Mouse (Mus musculus) hindbrain, embryonic 13.5 days (tissue): ENCODE results near the gene Gm49336. TPM values are rescaled to one million over a fixed set of nuclear protein-coding genes. Genes with fewer than 3 reads are reported as not detected.

ENCODE experiments used
- ATAC-seq: fragments of 200-750 bp; cut with Nextera tagmentation; 2 replicates; pipeline ENCODE4 v1.8.0; 2017; ENCODE audit warnings: moderate TSS enrichment; ENCODE audit not compliant: low FRiP score
- H3K27ac ChIP-seq: fragments of 300-500 bp; sonication (generic); 2 replicates; pipeline ENCODE4 v1.5.1; 2015; ENCODE audit warnings: inconsistent platforms, mild to moderate bottlenecking, moderate library complexity
- H3K27me3 ChIP-seq: fragments of 300-500 bp; sonication (generic); 2 replicates; pipeline ENCODE4 v1.6.1; 2015; ENCODE audit warnings: mild to moderate bottlenecking, inconsistent platforms
- H3K36me3 ChIP-seq: fragments of 300-500 bp; sonication (generic); 2 replicates; pipeline ENCODE4 v1.6.1; 2015; ENCODE audit warnings: mild to moderate bottlenecking, inconsistent platforms
- H3K4me1 ChIP-seq: fragments of 300-500 bp; sonication (generic); replicated peaks from 2 replicates; pipeline ENCODE4 v1.6.1; 2015; ENCODE audit warnings: inconsistent platforms
- H3K4me2 ChIP-seq: fragments of 300-500 bp; sonication (generic); 2 replicates; pipeline ENCODE4 v1.6.1; 2015; ENCODE audit warnings: inconsistent platforms, mild to moderate bottlenecking, moderate library complexity
- H3K4me3 ChIP-seq: fragments of 300-500 bp; sonication (generic); 2 replicates; pipeline ENCODE4 v1.5.1; 2015; ENCODE audit warnings: mild to moderate bottlenecking, inconsistent platforms
- H3K9ac ChIP-seq: fragments of 300-500 bp; sonication (generic); 2 replicates; pipeline ENCODE4 v1.6.1; 2015; ENCODE audit warnings: mild to moderate bottlenecking, inconsistent platforms
- H3K9me3 ChIP-seq: fragments of 300-500 bp; sonication (generic); 2 replicates; pipeline ENCODE4 v1.6.1; 2016; ENCODE audit warnings: inconsistent platforms
- WGBS: fragments of 180-500 bp; shearing (Covaris S2); methylation state at CpG from one replicate; pipeline ENCODE4 v1.1.7; 2015; 5-methylcytosine and 5-hydroxymethylcytosine counted together
- microRNA counts: library from miRNA; unstranded; fragments of <30 nt; microRNA quantifications from one replicate; lab custom pipeline; 2016
- microRNA-seq: library from miRNA; unstranded; fragments of <30 nt; microRNA quantifications from one replicate; pipeline ENCODE4, GENCODE M21; 2016
- polyA plus RNA-seq: library from polyadenylated mRNA; unstranded; fragments of >200 nt; fragmentation: Nextera tagmentation; extraction: Ambion mirVana; gene quantifications from 2 replicates; pipeline ENCODE4 v1.2.1, GENCODE M21; 2015

Gm49336 gene
- polyA plus RNA-seq, 1 experiment from 2014 or later = 51.7 TPM

DNA sequence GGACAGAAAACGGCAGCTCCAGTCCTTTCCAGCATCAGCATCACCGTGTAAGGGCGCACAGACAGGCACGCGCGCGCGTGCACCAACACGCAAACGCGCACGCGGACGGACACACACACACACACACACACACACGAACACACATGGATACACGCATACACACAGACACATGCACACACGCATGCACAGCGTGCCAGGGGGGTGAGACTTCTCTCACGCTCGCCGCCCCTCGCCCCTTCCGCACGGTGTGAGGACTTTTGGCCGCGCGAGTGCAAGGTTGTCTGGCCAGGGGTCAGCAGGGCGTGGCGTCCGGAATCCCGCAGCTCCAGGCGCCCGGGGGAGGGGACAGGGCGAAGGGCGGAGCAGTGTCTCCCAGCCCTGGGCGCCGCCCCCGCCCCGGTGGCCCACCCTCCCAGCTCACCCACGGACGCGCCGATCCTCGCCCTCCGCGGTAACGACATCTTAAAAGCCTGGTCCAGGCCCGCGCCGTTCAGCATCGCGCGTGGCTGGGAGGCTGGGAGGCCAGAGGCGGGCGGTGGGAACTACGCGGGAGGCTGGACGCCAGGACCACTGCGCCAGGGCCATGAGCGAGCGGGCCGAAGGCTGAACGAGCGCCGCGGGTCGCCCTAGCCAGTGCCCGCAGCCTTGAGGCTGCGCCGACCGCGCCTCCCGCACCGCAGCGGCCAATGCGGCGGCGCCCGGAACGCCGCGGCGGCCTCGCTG, 74.3 kb downstream of the Gm49336 start:
- H3K4me3 ChIP-seq = peak overlapping the region; percentile 77
- H3K27me3 ChIP-seq = peaks cover 36% of the 10 kb centered on the region
- H3K9ac ChIP-seq = peak overlapping the region; percentile 94
- H3K4me1 ChIP-seq = peaks cover 44% of the 10 kb centered on the region
- H3K36me3 ChIP-seq = peaks cover 6% of the 10 kb centered on the region; the same call in 1 of the 2 replicates
- peak overlapping the region; percentile 87 for H3K4me2 ChIP-seq
- ATAC-seq = peak; percentile 89
- peak overlapping the region; percentile 94 for H3K27ac ChIP-seq
- H3K9me3 ChIP-seq = no peaks in the 10 kb centered on the region
- 0% methylated on average over 82 of the region's 84 CpGs for WGBS

DNA sequence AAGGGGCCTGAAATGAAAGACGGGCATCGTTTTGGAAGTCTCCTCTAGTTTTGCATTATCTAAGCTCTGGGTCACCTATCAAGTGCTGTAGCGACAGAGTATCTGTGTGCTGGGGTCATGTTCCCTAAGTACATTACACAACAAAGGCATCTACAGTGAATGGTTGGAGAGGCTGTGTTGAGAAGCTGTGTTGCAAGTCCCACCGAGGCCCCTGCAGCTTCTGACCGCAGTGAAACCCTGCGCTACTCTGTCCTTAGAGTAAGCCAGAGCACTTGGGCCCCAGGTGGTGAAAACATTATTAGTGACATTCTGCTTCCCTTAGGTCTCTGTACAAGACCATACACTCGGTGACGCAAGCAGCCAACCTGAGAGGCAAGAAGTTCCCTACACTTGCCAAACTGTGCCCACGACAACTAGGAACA, 74.8 kb downstream of the Gm49336 start:
- peak overlapping the region; percentile 87 for H3K4me2 ChIP-seq
- H3K36me3 ChIP-seq = peaks cover 6% of the 10 kb centered on the region; the same call in 1 of the 2 replicates
- H3K27ac ChIP-seq = peak overlapping the region; percentile 94
- H3K4me3 ChIP-seq = peak overlapping the region; percentile 77
- H3K9me3 ChIP-seq = no peaks in the 10 kb centered on the region
- peak overlapping the region; percentile 94 for H3K9ac ChIP-seq
- 29% methylated on average over 9 of the region's 9 CpGs for WGBS
- H3K27me3 ChIP-seq = peaks cover 36% of the 10 kb centered on the region
- ATAC-seq = no peak
- H3K4me1 ChIP-seq = peaks cover 44% of the 10 kb centered on the region

DNA sequence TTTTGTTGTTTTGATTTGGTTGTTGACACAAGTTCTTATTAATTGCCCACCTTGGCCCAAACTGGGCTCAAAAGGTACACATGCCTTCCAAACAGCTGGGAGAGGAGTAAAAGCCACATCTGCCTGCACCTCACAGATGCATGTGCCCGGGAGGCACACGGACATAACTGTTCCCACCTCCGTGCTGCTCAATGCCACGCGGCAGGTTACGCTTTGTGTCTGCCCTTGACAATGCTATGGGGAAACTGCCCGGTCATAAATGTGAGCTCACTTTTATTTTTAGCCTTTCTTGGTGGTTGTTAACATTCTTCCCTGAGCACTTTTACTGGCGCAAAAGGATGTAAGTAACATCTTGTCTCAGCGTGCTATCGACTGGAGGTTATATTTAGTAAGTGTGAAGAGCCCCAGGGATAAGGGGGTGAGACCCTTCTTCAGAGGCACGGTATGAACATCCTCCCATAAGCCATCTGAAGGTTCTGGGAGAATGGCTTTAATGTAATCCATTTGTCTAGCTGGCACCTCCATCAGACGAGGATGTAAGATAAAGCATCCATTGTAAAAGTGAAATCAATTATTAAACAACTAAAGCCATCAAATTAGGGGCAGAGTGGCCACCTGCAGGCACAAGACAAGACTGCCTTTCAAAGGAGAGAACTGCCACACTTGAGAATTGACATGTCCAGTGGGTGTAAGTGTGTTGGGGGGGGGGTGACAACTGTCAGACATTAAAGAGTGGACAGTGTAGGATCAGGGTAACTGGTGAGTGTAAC, 78.8 kb downstream of the Gm49336 start:
- H3K9me3 ChIP-seq = no peaks in the 10 kb centered on the region
- no peak overlapping the region for H3K27ac ChIP-seq
- ATAC-seq = no peak
- 63% methylated on average over 12 of the region's 12 CpGs for WGBS
- H3K4me1 ChIP-seq = peaks cover 23% of the 10 kb centered on the region; the same call in 1 of the 2 replicates
- H3K36me3 ChIP-seq = no peaks in the 10 kb centered on the region
- no peak overlapping the region for H3K9ac ChIP-seq
- H3K4me2 ChIP-seq = no peak overlapping the region
- H3K4me3 ChIP-seq = no peak overlapping the region
- peaks cover 25% of the 10 kb centered on the region for H3K27me3 ChIP-seq

DNA sequence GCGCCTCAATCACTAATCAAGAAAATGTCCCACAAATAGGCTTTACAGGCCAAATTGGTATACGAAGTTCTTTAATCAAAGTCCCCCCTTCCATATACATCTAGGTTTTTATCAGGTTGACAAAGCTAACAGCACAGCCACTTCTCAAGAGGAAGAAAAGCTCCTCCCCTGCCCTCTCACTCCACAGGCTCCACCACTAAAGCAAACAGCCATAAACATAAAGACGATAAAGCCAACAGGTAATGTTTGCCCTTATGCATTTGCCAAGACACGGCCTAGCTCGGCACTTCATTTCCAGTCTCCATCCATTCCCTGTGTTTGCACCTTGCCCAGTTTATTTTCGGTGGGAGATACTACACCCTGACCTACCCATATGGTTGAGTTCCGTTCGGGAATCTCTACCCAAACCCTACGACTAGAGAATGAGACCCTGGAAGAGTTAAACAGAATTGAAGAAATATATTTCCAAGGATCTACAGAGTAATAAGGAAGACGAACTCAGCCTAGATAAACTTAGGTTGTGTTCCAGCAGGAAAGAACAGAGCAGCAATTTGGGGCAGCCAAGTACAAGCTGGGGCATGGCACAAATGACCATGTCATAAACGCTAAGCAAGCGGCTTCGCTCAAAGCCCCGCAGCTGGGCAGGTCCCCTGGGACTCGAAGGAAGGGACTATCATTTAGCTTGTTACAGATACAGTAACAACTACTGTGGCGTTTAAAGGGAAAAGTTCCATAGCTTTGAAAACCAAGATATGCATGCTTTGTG, 80.3 kb downstream of the Gm49336 start:
- H3K4me2 ChIP-seq = no peak overlapping the region
- peaks cover 14% of the 10 kb centered on the region; the same call in 1 of the 2 replicates for H3K4me1 ChIP-seq
- peaks cover 23% of the 10 kb centered on the region for H3K27me3 ChIP-seq
- H3K36me3 ChIP-seq = no peaks in the 10 kb centered on the region
- H3K4me3 ChIP-seq = no peak overlapping the region
- WGBS = 86% methylated on average over 16 of the region's 16 CpGs
- no peak overlapping the region for H3K9ac ChIP-seq
- H3K27ac ChIP-seq = no peak overlapping the region
- H3K9me3 ChIP-seq = no peaks in the 10 kb centered on the region
- no peak for ATAC-seq

DNA sequence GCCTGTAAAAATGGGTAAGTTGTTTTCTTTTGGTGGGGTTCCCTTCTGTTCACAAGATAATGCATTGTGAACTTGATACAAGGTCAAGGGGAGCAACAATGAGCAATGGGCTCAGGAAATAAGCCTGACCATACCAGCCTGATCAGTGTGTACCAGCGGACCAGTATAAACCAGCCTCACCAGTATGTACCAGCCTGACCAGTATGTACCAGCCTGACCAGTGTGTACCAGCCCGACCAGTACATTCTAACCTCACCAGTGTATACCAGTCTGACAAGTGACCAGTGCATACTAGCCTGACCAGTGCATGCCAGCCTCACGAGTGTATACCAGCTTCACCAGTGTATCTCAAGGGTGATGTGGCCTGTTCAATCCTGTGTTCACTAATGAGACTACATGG, 87.9 kb downstream of the Gm49336 start:
- no peaks in the 10 kb centered on the region for H3K36me3 ChIP-seq
- ATAC-seq = no peak
- H3K4me3 ChIP-seq = no peak overlapping the region
- no peak overlapping the region for H3K27ac ChIP-seq
- H3K4me2 ChIP-seq = no peak overlapping the region
- no peaks in the 10 kb centered on the region for H3K4me1 ChIP-seq
- no peaks in the 10 kb centered on the region for H3K9me3 ChIP-seq
- WGBS = 91% methylated on average over 3 of the region's 3 CpGs
- no peak overlapping the region for H3K9ac ChIP-seq
- H3K27me3 ChIP-seq = no peaks in the 10 kb centered on the region

MicroRNAs within 50 kb of the gene (microRNA counts, 519-probe panel; counts per million panel counts)
- 51.3 counts per million for microRNA mmu-miR-719 (lab: Ali Mortazavi, UCI)

Small RNAs within 50 kb of the gene (microRNA-seq; reads per million reads assigned to microRNA genes)
- gene Mir719 = not detected

Other genes starting within 250 kb of the Gm49336 start
- 33.6 and 34.8 TPM in 2 replicates for gene Atp8a2, start 54.3 kb downstream of the Gm49336 start, polyA plus RNA-seq
- gene Nupl1, start 76 bp downstream of the Gm49336 start, polyA plus RNA-seq = 0.08 and 0.10 TPM in 2 replicates
- gene Mtmr6, start 13.7 kb upstream of the Gm49336 start, polyA plus RNA-seq = 62.9 and 63.7 TPM in 2 replicates
- gene Amer2, start 121.8 kb upstream of the Gm49336 start, polyA plus RNA-seq = 22.6 and 24.5 TPM in 2 replicates